Mouse (Mus musculus): ENCODE data around the gene Calhm3. TPM values are rescaled to one million over a fixed set of nuclear protein-coding genes. Genes with fewer than 3 reads are reported as not detected.

Calhm3 gene
- not detected in 2 replicates for polyA plus RNA-seq (2012; rRNA removed; ENCODE audit: low replicate concordance)

DNA sequence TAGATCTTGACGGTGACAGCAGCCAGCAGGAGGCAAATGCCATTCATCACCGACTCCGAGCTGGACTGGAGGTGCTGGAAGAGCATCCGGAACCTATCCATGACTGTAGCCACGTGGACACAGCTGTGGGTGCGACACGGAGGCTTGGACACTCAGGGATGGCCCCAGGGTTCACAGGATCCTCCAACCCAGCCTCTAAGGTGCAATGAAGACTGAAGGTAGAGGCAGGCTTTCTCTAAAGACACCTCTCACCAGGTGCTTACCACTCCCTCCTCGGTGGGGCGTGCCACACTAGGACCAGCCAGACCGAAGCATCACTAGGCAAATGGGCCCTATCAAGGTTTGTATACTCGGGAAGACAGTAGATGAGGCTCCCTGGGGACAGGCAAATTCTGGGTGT, at the start of gene Calhm3:
TSS of gene Calhm3 (minus strand) at position 101 of the 400 bp plus-strand sequence.

GRCm38 (mm10) chr19:47178431-47179271, 21.1 kb upstream of the Calhm3 start, which contains the start of gene Neurl1a:
TSS of gene Neurl1a (plus strand) at chr19:47178820.

GRCm38 (mm10) chr19:47144154-47144553, 13.4 kb downstream of the Calhm3 start, which contains the start of gene Calhm1:
TSS of gene Calhm1 (minus strand) at chr19:47144254.

GRCm38 (mm10) chr19:47137771-47138421, 19.7 kb downstream of the Calhm3 start, which contains the start of gene Calhm2:
TSS of gene Calhm2 (minus strand) at chr19:47138294.

Other genes with a start within 250 kb of the Calhm3 start
- gene Ina, start 143.1 kb downstream of the Calhm3 start, polyA plus RNA-seq (2012; rRNA removed; ENCODE audit: low replicate concordance), result 0.19 and 0.52 TPM in 2 replicates
- 4.3 and 8.1 TPM in 2 replicates for gene Nt5c2, start 142.6 kb downstream of the Calhm3 start, polyA plus RNA-seq (2012; rRNA removed; ENCODE audit: low replicate concordance)
- 5.4 and 6.8 TPM in 2 replicates for gene Pcgf6, start 106.9 kb downstream of the Calhm3 start, polyA plus RNA-seq (2012; rRNA removed; ENCODE audit: low replicate concordance)
- 2.0 and 3.0 TPM in 2 replicates for gene Taf5, start 90.0 kb downstream of the Calhm3 start, polyA plus RNA-seq (2012; rRNA removed; ENCODE audit: low replicate concordance)
- gene Usmg5, start 67.1 kb downstream of the Calhm3 start, polyA plus RNA-seq (2012; rRNA removed; ENCODE audit: low replicate concordance), result 24.7 and 31.2 TPM in 2 replicates
- 3.6 and 3.7 TPM in 2 replicates for gene Pdcd11, start 67.0 kb downstream of the Calhm3 start, polyA plus RNA-seq (2012; rRNA removed; ENCODE audit: low replicate concordance)
- gene Calhm2, start 19.5 kb downstream of the Calhm3 start, polyA plus RNA-seq (2012; rRNA removed; ENCODE audit: low replicate concordance), result 3.5 and 5.9 TPM in 2 replicates
- not detected in 2 replicates for gene Calhm1, start 13.5 kb downstream of the Calhm3 start, polyA plus RNA-seq (2012; rRNA removed; ENCODE audit: low replicate concordance)
- 3.6 and 5.0 TPM in 2 replicates for gene Neurl1a, start 21.1 kb upstream of the Calhm3 start, polyA plus RNA-seq (2012; rRNA removed; ENCODE audit: low replicate concordance)